Mouse (Mus musculus) heart, embryonic 14.5 days (tissue): Measurements from ENCODE around the gene Zbtb20. TPM values are rescaled to one million over a fixed set of nuclear protein-coding genes. Genes with fewer than 3 reads are reported as not detected.

Experiments used
- ATAC-seq: fragments of 200-750 bp; cut with Nextera tagmentation; 2 replicates; pipeline ENCODE4 v1.8.0; 2017; ENCODE audit warnings: low read depth, moderate TSS enrichment; ENCODE audit not compliant: insufficient number of reproducible peaks, insufficient read depth, low FRiP score
- H3K27ac ChIP-seq, 2 experiments: fragments of 200-500 bp in 1 of 2; fragments of 300-500 bp in 1 of 2; sonication (generic) in 1 of 2; replicated peaks in 1 of 2; 2 replicates each; pipeline ENCODE4 v1.5.1; 2012 to 2014; ENCODE audit warnings: low read depth in 2 of 2, low read length in 2 of 2, control low read depth in 1 of 2, mild to moderate bottlenecking in 1 of 2, mixed read lengths in 1 of 2; ENCODE audit not compliant: control insufficient read depth in 1 of 2, insufficient read depth in 1 of 2
- H3K27me3 ChIP-seq: fragments of 300-500 bp; sonication (generic); 2 replicates; pipeline ENCODE4 v1.6.1; 2014; ENCODE audit warnings: mild to moderate bottlenecking, low read length, control low read depth; ENCODE audit not compliant: control insufficient read depth, insufficient read depth
- H3K36me3 ChIP-seq: fragments of 300-500 bp; sonication (generic); 2 replicates; pipeline ENCODE4 v1.6.1; 2014; ENCODE audit warnings: mild to moderate bottlenecking, control low read depth, low read length, mixed read lengths; ENCODE audit not compliant: control insufficient read depth, insufficient read depth
- H3K4me1 ChIP-seq, 2 experiments: fragments of 200-500 bp in 1 of 2; fragments of 300-500 bp in 1 of 2; sonication (generic) in 1 of 2; 2 replicates each; pipeline ENCODE4 v1.6.1; 2012 to 2014; ENCODE audit warnings: low read length in 2 of 2, control low read depth in 1 of 2, mixed read lengths in 1 of 2; ENCODE audit not compliant: control insufficient read depth in 2 of 2, insufficient read depth in 2 of 2
- H3K4me2 ChIP-seq: fragments of 300-500 bp; sonication (generic); 2 replicates; pipeline ENCODE4 v1.6.1; 2014; ENCODE audit warnings: mild to moderate bottlenecking, low read length
- H3K4me3 ChIP-seq, 2 experiments: fragments of 200-500 bp in 1 of 2; fragments of 300-500 bp in 1 of 2; sonication (generic) in 1 of 2; 2 replicates each; pipeline ENCODE4 v1.5.1; 2012 to 2014; ENCODE audit warnings: low read length in 2 of 2, mild to moderate bottlenecking in 2 of 2, control low read depth in 1 of 2, low read depth in 1 of 2, moderate library complexity in 1 of 2; ENCODE audit not compliant: control insufficient read depth in 1 of 2, insufficient read depth in 1 of 2
- H3K9ac ChIP-seq: fragments of 300-500 bp; sonication (generic); 2 replicates; pipeline ENCODE4 v1.6.1; 2014; ENCODE audit warnings: mild to moderate bottlenecking, low read length
- H3K9me3 ChIP-seq: fragments of 300-500 bp; sonication (generic); 2 replicates; pipeline ENCODE4 v1.6.1; 2016; ENCODE audit warnings: low read length, control low read depth; ENCODE audit not compliant: control insufficient read depth
- WGBS: fragments of 180-500 bp; shearing (Covaris S2); extraction: QIAGEN DNeasy Blood & Tissue Kit; methylation state at CpG from one replicate; pipeline ENCODE4 v1.1.7; 2014; 5-methylcytosine and 5-hydroxymethylcytosine counted together
- polyA plus RNA-seq: library from polyadenylated mRNA; unstranded; fragments of >200 nt; fragmentation: Nextera tagmentation; extraction: Ambion mirVana; gene quantifications from 2 replicates; pipeline ENCODE4 v1.2.1, GENCODE M21; 2014

Gene Zbtb20
- polyA plus RNA-seq, 1 experiment from 2014 or later, result 50.3 TPM

DNA sequence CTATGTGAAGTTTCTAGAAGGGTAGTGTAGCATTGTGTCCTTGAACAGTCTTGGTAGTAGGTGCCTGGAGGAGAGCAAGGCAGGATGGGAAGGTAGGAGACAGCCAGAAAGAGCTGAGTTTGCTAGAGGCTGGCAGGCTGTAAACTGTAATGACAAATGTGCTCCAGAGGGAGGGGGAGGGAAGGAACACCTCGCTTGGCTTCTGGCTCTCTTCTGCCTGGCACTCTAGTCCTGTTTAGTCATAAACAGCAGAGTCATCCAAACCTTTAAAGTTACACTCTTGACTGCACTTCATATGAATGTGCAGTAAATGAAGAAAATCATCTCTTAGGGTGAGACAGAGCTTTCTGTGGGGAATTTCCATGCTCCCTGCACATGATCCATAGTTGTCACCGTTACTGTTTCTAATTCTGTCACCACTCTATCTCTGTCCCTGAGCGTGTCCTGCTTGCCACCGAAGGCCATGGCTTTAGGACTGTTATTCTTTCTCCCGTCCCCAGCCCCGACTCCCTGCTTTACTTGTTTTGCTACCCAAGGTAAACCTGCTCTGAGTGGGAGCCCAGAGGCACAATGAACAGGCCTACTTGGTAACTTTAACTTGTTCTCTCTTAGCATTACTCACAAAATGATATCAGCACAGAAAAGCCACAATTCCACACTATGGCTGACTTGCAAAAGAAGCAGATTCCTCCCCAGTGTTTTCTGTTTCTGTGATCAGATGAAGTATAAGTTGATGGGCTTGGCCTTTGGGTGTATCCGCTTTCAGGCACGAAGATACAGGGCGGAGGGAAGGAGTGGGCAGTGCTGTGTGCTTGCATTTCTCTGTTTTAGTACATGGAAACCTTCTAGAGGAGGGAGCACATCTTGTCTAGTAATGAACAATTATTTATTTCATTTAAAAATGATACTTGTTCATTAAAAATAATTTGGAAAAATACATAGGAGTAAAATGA is 427.8 kb downstream of the Zbtb20 start:
- Histone ChIP-seq H3K4me2 (peak overlapping the region; percentile 45; the same call in 1 of the 2 replicates), H3K9ac (peak overlapping the region; percentile 27; the same call in 1 of the 2 replicates), H3K27me3 (no peaks in the 10 kb centered on the region), H3K9me3 (no peaks in the 10 kb centered on the region), H3K4me1 (peaks cover 9 to 14% of the 10 kb centered on the region in 2 experiments), H3K27ac (peak overlapping the region; percentile 89 to 96), H3K4me3 (no peak overlapping the region), H3K36me3 (no peaks in the 10 kb centered on the region)
- WGBS, result 27% methylated on average over 9 of the region's 9 CpGs
- ATAC-seq, result peak; percentile 66

DNA sequence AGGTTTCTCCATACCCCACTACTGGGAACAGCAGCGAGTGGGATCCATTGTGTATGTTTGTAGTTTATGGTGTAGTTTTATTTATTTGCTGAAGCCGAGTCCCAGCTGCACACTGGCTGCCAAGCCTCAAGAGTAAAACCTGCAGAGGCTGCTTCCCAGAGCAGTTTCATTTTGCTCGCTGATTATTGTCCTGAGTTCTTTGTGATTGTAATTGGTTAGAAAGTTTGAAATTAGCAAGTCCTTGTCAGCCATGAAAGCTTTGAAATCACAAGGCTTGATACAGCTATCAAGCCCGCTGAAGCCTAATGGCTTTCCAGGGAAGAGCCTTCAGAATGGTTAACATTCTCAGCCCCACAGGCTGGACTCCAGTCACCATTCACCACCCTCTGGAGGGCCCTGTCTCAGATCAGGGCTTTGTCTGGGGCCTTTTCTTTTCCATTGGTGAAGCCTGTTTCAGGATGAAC is 434.3 kb downstream of the Zbtb20 start:
- Histone ChIP-seq H3K4me2 (peak overlapping the region; percentile 36; the same call in 1 of the 2 replicates), H3K4me1 (peaks cover 0 to 9% of the 10 kb centered on the region in 2 experiments; a peak in 1 of 4 replicates), H3K9me3 (no peaks in the 10 kb centered on the region), H3K27me3 (no peaks in the 10 kb centered on the region), H3K36me3 (no peaks in the 10 kb centered on the region), H3K27ac (peak overlapping the region; percentile 17 to 35), H3K4me3 (no peak overlapping the region), H3K9ac (peak overlapping the region; percentile 32; the same call in 1 of the 2 replicates)
- no peak for ATAC-seq
- WGBS, result 47% methylated on average over 4 of the region's 4 CpGs

DNA sequence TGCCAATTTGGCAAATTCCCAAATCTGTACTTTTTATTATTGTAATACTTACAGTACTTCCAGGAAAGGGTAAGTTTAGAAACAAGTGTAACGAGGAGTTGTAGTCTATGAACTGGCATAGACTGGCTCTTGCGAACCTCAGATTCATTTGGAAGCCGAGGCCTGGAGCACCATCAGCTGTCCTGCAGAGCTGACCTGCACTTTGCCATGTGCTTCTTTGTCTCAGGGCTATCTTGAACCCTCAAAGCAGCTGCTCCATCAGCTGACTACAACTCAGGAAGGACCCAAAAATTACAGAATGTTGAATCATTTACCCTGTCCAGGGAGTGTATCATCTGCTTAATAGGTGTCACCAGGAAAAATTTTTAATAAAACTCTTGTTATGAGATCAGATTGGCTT is 448.3 kb downstream of the Zbtb20 start:
- H3K4me2 ChIP-seq, result no peak overlapping the region
- no peak overlapping the region for H3K9ac ChIP-seq
- no peak overlapping the region for H3K4me3 ChIP-seq
- no peaks in the 10 kb centered on the region for H3K27me3 ChIP-seq
- no peak overlapping the region for H3K27ac ChIP-seq
- no peaks in the 10 kb centered on the region for H3K36me3 ChIP-seq
- 76% methylated on average over 3 of the region's 3 CpGs for WGBS
- no peaks in the 10 kb centered on the region for H3K4me1 ChIP-seq
- no peaks in the 10 kb centered on the region for H3K9me3 ChIP-seq
- ATAC-seq, result no peak

DNA sequence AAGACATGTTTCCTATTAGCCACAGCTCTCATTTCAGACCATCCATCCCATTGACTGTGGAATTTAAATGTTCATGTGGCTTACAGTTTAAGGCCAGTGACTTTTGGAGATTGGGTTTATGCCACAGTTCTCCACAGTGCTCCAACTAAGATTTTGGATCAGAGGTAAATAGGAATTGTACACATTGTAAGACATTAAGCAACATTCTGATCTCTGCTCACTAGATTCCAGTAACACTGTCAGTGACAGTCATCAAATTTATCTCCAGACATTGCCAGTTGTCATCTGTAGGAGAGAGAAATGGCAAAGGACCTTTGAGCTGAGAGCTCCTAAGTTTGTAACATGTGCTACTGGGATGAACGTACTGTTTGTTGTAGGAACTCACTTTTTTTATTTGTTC is 452.5 kb downstream of the Zbtb20 start:
- Histone ChIP-seq H3K4me2 (no peak overlapping the region), H3K9me3 (no peaks in the 10 kb centered on the region), H3K27me3 (no peaks in the 10 kb centered on the region), H3K4me3 (no peak overlapping the region), H3K4me1 (peaks cover 2 to 8% of the 10 kb centered on the region in 2 experiments; a peak in 3 of 4 replicates), H3K27ac (no peak overlapping the region), H3K9ac (no peak overlapping the region), H3K36me3 (no peaks in the 10 kb centered on the region)
- 82% methylated on average over 1 of the region's 1 CpGs for WGBS
- ATAC-seq, result no peak

DNA sequence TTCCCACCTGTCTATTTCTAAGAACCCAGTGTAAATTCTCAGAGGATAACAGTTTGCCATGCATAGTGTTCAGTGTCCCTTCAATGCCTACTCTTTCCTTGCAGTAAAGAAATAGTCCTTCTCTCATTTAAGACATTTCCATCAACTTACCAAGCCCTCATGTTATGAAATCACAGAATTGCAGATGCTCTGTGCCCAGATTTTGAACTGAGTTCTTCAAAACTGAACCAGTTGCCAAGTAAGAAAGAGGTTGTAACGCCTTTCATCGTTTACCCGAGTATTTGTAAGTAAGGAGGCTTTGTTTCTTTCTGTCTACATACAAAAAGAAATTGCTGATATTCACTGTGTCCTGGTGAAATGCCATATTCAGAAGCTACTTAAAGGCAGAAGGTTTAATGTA is 454.5 kb downstream of the Zbtb20 start:
- no peak overlapping the region for H3K9ac ChIP-seq
- no peak overlapping the region for H3K27ac ChIP-seq
- H3K36me3 ChIP-seq, result no peaks in the 10 kb centered on the region
- H3K4me3 ChIP-seq, result no peak overlapping the region
- peaks cover 6 to 8% of the 10 kb centered on the region in 2 experiments for H3K4me1 ChIP-seq
- H3K9me3 ChIP-seq, result no peaks in the 10 kb centered on the region
- no peaks in the 10 kb centered on the region for H3K27me3 ChIP-seq
- 91% methylated on average over 3 of the region's 3 CpGs for WGBS
- no peak overlapping the region for H3K4me2 ChIP-seq
- ATAC-seq, result no peak

DNA sequence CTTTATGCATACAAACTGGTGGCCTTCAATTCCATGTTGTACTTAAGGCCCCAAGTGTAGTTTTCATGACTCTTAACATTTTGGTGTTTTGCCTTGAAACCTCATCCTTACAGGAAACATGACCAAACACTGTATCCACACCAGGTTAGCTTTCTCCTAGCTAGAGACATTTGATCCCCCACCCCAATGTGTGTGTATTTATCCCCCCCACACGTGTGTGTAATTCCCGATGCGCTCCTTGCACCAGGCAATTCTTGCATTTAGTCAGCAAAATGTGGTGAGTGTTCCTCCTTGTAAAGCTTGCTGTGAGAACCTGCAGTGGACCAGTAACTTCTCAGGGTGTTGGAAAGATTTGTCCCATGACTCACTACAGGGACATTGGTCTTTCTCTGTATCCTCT is 455.8 kb downstream of the Zbtb20 start:
- H3K4me3 ChIP-seq, result no peak overlapping the region
- no peak overlapping the region for H3K27ac ChIP-seq
- no peaks in the 10 kb centered on the region for H3K36me3 ChIP-seq
- peaks cover 6 to 8% of the 10 kb centered on the region in 2 experiments for H3K4me1 ChIP-seq
- ATAC-seq, result no peak
- no peaks in the 10 kb centered on the region for H3K27me3 ChIP-seq
- H3K9ac ChIP-seq, result no peak overlapping the region
- WGBS, result 89% methylated on average over 3 of the region's 3 CpGs
- no peak overlapping the region for H3K4me2 ChIP-seq
- H3K9me3 ChIP-seq, result no peaks in the 10 kb centered on the region

DNA sequence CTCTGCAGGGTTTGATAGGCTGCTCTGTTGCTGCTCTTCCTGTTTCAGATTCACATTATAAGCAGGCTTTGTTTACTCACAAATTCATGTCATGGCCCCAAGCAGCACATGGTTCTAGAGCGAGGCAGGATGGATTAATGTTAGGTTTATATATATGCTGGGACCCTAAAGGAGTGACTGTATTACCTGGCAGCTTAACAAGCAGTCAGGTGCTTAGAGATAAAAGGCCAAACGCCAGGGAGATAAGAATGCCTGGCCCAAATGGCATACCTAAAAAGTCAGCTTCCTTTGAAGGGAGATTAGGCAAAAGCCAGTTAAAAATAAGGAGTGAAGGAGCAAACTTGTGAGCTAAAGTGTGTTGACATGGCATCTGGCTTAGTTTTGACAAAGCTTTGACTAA is 457.1 kb downstream of the Zbtb20 start:
- WGBS, result 25% methylated on average over 2 of the region's 2 CpGs
- Histone ChIP-seq H3K36me3 (no peaks in the 10 kb centered on the region), H3K27ac (no peak overlapping the region)

More for the DNA sequence above, 457.1 kb downstream of the Zbtb20 start:
- H3K9ac ChIP-seq, result no peak overlapping the region
- H3K4me1 ChIP-seq, result peaks cover 6 to 8% of the 10 kb centered on the region in 2 experiments
- no peaks in the 10 kb centered on the region for H3K9me3 ChIP-seq
- no peaks in the 10 kb centered on the region for H3K27me3 ChIP-seq
- H3K4me3 ChIP-seq, result no peak overlapping the region
- no peak for ATAC-seq
- H3K4me2 ChIP-seq, result no peak overlapping the region
